Mouse (Mus musculus): ENCODE data around the gene Osbpl8.

DNA sequence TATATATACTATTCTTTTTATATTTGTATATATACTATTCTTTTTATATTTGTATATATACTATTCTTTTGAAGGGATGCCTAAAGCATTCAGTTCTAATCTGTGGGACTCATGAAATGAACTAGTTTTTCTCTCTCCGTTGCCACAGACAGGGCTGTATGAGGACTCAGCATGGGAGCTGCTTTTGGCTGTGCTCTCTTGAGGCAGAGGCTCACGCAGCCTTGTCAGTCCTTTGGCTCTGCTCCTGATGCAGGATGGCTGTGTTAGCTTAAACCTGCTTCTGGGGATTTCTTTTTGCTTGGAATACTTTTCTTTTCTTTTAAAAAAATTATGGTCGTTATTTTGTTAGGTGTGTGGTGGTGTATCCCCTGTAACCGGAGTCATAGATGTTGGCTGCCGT lies 39.5 kb downstream of the Osbpl8 start:
- no peak for TF ChIP-seq CTCF (IDR thresholded peaks at IDR 0.05; ENCODE audit: extremely low read depth, insufficient read depth, insufficient read length, insufficient replicate concordance)
- TF ChIP-seq POLR2A (IDR thresholded peaks at IDR 0.05; ENCODE audit: low read depth, low read length): no peak
